Mouse (Mus musculus) right cerebral cortex, postnatal 25 days (tissue): ENCODE data around the gene Gm8890.
"Not testable (repeated sequence)": the region's sequence is repeated elsewhere in the genome, so short reads cannot be mapped to it uniquely, and the experiment has no call there.

Experiments used
- DNase-seq: peaks from one replicate; pipeline ENCODE4 v3.0.0; 2022

Gm8890 gene

DNA sequence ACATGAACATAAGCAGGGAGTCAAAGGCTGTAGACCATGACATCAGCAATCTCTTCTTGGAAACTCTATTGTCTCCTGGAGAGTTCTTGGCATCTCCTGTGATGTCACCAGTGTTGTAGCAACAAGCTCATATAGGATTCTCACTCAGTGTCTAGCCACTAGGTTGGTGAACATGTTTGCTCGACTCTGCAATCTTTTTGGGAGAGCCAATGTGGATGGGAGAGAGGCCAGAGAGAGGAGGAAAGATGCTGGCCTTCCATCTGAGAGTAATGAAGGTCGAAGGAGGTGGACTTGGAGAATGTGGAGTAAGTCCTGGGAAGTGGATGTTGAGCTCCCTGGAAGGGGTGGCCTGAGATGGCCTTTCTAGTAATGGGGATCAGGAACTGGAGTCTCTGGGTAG, at the start of gene Gm8890:
Gene Gm8890, plus strand, starts transcription at position 301 of the 400 bp plus-strand sequence.
- DNase-seq = not testable (repeated sequence)

DNA sequence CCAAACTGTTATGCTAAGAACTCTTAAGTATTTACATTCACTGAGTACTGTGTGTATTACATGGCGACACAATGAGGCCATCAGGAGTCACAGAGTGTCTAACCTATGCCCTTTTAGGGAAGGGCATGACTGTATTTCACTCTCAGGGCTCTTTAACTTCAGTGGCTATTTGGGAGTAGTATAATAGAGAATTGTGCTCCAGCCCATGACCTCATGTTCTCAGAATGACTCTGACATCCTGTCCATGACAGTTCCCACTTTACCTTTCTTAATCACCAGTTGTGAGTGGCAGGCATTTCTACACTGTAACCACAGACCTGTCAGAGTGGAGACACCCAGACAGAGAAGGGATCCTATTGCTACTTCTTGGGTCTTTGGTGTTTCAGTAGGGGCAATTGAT, 388 bp downstream of the Gm8890 start:
- not testable (repeated sequence) for DNase-seq
